Mouse (Mus musculus): ENCODE measurements around the gene Frem1. TPM values are rescaled to one million over a fixed set of nuclear protein-coding genes. Genes with fewer than 3 reads are reported as not detected.

Gene Frem1
- total RNA-seq (2022) = 1 to 10 TPM; 2.0 to 2.6 (median 2.2) TPM

DNA sequence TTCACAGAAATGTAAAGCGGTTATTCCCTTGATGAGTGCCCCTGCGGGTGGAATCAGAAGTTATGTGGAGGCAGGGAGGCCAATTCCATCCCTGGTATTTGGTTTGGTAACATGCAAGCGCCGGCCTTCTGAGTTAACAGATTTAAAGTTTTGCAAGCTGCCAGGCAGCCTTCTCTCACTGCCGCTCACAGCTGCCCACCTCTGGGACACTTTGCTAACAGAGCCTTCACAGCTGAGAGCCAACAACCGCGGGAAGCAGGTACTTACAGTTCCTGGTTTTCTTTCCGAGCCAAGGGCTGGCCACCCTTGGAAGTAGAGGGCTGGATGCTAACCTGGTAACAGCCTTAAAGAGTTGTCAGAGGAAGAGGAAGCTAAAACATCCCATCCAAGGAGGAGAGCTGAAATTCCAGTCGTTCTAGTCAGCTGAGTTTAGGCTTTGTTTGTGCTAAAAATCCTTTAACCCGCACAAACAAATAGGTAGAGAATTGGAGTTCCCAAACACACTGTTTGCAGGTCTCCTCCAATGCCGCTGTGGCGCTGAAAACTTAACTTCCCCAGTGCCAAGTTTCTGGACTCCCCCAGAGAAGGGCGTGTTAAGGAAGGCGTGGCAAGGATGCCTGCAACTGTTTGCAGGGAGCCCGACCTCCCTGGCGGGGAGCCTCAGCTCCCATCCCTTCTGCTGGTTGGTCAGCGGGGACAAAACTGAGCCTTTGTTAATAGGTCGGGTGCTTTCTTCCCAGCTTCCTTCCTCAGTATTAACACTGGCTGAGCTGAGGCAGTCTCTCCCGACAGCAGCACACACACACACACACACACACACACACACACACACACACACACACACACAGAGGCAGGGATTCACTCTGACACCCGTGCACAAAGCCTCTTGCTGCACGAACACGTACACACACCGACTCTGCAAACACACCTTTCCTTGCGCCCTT lies at the start of gene Frem1:
Gene Frem1 (minus strand): TSS at position 706 of the 944 bp plus-strand sequence.
- DNase-seq (ENCODE audit: low spot score in 2 of 2) = peak in 1 of 2 experiments; percentile 11

DNA sequence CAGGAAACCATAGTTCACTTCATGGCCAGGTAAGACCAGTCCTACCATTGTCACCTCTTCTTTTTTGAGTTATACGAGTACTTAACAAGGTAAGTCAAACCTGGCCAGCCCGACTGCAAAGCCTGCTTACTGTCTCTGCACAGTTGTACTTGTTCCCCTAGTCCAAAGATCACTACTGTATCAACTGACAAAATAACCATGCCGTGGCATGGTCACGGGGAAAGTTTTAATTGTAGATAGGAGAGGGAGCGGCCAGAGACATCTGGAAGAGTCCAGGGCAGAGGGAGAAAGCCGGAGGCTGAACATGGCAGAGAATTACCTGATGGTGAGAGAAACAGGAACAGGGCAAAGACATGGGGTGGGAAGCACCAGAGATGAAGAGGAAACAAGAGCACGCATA lies 46.9 kb upstream of the Frem1 start:
- DNase-seq (ENCODE audit: low spot score in 2 of 2) = no peak

DNA sequence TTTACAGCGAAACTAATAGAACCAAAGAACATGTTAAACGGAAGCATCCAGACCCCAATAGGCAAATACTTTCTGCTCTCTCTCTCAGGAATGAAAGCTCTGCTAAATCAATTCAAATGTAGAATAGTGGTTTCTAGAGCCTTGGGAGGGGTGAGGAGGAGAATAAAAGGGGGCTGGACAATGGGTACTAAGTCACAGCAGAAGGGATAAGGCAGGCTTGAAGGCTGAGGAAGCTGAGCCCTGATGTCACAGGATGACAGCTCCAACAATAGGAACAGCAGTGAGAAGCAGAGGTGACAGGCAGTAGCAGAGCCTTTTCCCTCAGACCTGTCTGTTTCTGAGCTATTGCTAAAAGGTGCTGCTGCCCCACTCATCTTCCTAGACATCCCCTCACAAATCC lies 41.8 kb upstream of the Frem1 start:
- no peak for DNase-seq (ENCODE audit: low spot score in 2 of 2)

DNA sequence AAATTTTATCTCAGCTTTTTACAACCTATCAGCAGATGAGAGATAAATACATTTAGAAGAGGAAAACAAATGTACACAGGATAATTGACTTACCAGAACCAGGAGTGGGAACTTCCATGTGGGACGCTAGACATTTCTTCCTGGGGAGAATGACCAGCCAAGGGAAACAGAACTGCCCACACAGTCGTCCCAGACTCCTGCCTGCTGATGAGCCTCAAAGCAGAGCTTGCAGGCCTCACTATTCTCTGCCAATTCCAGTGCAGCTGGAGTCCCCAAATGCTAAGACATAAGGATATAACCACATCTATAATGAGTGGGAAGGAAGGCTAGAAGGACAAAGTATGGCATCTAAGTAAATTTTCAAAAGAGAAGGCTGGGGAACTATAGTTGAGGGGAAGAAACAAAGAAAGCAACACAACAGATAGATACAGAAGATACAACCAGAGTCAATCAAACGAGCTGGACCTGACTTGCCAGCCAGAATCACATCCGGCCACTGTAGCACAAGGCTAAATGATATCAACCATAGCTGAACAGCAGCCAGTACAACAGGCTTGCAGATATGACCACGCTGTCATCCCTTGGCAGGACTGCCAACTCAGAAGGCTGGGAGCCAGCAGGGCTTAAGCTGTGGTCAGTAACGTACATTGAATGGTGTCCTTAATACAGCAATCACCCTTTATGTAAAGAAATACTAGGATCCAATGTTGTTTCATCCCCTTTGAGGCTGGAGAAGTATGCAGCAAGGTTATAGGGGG lies 38.7 kb upstream of the Frem1 start:
- no peak for DNase-seq (ENCODE audit: low spot score in 2 of 2)

DNA sequence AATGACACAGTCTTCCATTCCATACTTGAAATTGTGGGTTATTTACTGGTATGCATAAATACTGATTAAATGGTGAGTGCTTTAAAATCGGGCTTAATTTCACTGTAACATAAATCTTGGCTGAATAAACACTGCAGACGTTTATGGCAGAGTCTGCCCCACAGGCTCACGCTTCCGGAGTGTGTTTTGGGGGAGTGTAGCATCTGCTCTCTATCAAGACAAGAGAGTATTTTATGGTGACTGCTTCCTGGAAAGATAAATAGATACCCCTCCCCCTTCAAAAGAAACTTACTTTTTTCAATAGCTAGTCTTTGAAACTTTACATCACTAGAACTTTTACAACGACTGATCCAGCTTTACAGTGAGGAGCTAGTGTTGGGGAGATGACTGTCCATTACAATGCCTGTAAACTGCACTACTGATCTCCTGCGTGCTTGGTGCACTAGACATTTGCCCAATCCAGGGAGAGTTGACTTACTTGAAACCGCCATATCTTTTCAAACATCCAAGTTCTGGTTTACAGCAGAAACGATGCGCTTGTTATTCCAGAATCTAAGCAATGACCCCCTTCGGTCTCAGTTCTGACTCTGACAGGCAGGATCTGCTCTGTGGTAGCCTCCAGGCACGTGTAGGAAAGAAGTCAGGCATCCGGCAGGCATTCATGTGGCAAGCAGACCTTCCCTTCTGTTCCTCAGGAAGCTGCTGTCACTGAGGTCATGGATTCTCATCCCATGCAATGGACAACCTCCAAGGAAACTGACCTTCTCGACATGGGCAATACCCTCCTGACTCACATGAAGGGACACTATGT lies 28.4 kb upstream of the Frem1 start:
- DNase-seq (ENCODE audit: low spot score in 2 of 2) = no peak

DNA sequence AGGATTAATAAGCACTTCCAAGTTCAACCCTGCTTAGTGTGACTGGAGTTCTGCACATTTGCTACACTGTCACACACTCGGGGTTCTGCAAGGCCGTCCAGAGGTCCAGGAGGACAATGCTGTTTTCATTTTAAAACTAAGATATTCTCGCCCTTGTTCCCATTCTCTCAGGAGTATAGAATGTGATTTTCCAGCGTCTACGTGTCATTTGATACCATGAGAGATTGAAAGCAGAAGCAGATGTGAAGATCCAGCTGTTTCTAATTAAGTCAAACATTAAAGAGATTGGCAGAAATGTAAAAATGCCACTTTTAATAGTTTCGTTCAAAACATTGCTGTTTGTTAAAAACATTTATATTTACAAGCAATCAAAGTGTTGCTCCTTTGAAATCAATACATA lies 12.1 kb upstream of the Frem1 start:
- no peak for DNase-seq (ENCODE audit: low spot score in 2 of 2)

DNA sequence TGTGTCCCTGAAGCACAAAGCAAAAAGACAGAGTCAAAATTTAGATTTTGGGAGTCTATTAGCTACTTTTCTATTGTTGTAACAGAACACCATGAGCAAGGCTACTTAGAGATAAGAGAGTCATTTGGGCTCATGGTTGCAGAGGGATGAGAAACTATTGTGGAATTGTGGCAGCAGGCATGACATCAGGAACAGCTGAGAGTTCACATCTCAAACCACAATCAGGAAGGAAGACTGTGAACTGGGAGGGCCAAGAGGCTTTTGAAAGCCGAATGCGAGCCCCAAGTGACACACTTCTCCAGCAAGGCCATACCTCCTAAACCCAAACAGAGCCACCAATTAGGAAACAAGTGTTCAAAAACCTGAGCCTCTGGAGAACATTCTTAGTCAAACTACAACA lies 9.4 kb upstream of the Frem1 start:
- DNase-seq (ENCODE audit: low spot score in 2 of 2) = no peak

DNA sequence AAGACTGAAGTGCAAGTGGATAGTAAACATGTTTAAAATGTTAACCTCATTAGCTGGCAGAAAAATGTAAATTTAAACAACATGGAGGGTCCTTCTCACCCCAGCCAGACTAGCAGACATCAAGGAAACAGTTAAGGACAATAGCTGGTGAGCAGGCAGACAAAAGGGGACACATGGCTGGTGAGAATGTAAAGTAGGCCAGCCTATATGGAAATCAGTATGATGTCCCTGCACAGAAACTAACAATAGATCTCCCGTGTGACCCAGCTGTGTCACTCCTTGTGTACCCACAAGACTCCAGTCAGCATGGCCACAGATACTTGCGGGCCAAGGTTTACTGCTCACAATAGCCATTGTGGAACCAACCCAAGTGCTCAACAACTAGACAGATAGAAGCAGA lies 6.5 kb upstream of the Frem1 start:
- DNase-seq (ENCODE audit: low spot score in 2 of 2) = no peak

DNA sequence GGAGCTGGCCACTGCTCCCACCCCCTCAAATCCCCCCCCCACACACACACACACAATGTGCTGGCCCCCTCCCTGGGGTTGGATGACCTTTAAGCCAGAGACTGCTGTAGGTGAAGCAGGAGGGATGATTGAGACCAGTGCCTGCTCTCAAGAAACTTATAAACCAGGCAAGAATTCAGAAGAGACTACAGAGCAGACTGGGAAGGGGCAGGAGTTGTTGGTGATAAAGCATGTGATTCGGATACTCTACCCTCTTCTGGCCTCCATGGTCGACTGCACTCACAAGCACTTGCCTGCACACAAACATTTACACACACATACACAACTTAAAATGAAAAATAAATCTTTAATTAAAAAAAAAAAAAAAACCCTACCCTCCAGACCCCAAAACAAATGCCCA lies 6.0 kb upstream of the Frem1 start:
- DNase-seq (ENCODE audit: low spot score in 2 of 2) = no peak

DNA sequence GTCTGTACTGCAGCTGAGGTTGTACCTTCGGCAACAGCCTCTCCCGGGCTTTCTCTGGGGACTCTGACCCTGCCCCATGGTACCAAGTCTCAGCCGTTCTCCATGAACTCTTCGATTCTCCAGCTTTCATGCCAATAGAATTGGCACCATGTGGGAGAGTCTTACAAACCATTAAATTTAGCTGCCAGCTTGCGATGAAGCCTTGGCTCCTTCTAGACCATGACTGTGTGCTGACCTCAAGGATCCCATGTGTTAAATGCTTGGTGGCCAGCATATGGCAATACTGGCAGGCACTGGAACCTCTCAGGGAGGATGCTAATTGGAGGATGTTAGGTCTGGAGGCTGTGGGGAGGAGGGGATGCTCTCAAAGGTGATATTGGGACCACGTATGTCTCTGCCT lies 4.4 kb upstream of the Frem1 start:
- no peak for DNase-seq (ENCODE audit: low spot score in 2 of 2)

DNA sequence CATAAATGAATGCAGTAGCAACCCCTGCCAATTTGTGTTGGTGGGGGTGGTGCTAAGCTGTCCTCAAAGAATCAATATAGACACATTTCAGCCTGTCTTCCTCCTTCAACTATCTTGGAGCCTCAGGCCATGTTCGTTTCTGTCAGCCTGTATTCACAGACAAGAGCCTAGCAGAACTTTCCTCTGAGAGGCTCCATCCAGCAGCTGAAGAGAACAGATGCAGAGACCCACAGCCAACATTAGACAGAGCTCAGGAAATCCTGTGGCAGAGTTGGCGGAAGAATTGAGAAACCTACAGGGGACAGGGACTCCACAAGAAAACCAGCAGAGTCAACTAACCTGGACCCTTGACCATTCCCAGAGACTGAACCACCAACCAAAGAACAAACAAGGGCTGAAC lies 3.3 kb upstream of the Frem1 start:
- no peak for DNase-seq (ENCODE audit: low spot score in 2 of 2)

DNA sequence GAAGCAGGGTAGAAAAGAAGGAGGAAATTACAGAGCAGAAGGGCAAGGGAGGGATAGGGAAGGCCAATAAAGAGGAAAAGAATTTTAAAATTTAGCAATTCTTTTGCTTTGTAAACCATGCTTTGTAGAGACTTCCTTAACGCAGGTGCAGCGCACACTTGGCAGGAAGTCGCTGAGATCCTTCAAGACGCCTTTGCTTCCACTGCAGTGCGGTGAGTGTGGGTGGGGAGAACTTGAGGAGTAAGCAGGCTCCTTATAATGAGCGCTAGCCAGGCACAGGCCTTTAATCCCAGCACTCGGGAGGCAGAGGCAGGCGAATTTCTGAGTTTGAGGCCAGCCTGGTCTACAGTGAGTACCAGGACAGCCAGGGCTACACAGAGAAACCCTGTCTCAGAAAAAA lies 1.1 kb upstream of the Frem1 start:
- no peak for DNase-seq (ENCODE audit: low spot score in 2 of 2)

DNA sequence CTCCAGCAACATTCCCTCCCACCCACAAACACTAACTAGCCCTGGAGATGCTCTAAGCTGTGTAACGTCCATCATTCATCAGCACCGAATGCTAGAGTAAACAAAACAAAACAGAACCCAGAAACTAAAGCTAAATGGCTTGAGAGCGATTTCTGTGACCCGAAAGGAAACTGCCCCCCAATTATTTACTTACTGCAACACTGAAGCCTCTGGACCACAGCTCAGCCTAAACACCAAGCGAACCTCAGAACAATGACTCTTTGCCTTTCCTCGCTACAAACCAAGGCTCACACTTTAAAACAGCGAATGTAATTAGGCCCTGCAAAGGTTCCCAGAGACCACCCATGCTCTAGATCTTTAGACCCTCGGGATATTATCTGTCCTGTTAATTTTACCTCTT lies 963 bp downstream of the Frem1 start:
- DNase-seq (ENCODE audit: low spot score in 2 of 2) = no peak

DNA sequence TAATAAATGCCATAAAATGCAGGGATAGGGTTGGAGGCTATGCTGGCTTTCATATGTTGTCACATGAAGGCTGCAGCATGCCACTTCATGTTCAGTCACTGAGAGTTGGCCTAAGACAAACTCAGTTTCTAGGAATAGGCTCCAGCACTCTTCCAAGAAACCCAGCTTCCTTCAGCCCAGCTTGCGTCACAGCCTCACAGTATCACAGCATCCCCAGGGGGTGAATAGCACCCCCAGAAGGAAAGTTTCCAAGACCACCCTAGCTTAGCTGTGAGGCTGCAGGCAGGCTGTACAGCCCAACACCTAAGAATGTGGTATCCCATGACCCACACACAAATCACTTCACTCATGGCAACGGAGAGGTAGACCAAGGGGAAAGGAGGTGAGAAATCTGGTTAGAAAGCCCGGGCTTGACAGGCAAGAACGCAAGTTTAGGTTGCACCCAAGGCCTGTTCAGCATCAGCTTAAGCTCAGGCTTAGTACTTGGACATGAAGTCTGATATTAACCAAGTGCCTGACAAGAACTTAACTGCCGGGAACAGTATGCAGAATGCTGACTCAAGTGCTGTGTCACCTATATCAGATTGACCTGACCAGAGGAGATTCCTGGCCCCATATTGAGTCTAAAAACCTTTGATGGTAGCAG lies 1.9 kb downstream of the Frem1 start:
- DNase-seq (ENCODE audit: low spot score in 2 of 2) = no peak

DNA sequence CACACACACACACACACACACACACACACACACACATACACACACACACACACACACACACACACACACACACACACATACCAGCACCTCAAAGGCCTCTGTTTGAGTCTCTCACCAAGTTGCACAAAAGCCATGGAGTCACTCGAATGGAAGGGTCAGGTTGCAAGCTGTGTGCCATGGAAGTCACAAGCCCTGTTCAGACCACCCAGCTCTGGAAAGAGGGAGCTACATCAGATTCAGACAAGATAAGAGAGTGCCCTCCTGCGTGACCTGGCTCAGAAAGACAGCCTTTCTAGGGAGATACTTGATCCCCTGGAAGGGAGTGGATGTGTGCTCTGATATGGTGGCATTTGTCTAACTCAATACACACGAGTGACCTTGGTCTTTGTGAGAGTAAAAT lies 2.9 kb downstream of the Frem1 start:
- no peak for DNase-seq (ENCODE audit: low spot score in 2 of 2)

DNA sequence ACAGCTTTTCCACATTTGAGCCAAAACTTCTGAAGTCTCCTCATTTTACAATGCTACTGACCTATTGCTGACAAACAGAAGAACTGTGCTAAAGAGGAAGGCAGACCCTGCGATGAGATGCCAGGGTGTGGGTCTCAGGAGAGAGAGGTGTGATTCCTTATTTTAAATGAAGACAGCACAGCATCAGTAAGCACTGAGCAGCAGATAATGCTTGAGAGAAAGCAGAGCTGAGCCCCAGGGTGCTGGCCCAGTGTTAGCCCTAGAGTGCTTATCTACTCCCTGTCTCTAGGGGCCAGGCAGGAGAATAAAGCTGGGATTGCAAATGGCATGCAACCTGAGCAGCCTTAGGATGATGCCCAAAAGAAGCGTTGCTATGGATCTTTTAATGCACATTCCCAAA lies 3.6 kb downstream of the Frem1 start:
- DNase-seq (ENCODE audit: low spot score in 2 of 2) = no peak

DNA sequence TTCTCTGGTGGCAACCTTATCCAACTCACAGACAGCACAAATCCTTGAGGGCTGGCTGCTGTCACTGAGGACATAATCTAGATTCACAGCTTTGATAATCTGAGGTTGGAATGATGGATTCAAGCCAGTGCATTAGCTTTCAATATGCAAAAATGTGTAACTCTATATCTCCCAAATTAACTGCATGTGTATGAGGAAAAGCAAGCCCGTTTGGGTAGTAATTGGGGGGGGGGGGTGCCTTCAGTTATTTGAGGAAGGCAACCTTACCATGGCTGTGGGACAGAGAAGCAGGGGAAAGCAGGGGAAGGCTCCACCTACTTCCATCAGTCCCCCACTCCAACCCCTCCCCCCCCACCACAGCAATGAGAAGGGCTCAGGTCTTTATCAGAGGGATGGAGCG lies 5.3 kb downstream of the Frem1 start:
- no peak for DNase-seq (ENCODE audit: low spot score in 2 of 2)

DNA sequence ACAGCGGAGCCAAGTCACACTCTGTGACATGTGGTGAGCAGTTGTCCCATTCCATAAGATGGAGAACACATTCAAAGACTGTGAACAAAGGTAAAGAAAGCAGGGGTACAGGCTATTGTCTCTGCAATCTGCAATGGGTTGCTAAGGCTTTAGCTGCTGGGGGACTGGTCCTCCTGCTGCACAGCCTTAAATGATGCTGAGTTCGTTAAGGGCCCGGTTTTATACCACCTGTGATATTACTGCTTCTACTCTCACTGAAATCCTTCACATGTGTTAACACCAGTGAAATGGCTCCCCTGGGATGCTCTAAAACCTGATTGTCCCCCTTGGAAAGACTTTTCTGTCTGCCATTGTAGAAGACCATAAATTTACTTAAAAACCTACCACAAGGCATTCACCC lies 6.1 kb downstream of the Frem1 start:
- DNase-seq (ENCODE audit: low spot score in 2 of 2) = no peak

DNA sequence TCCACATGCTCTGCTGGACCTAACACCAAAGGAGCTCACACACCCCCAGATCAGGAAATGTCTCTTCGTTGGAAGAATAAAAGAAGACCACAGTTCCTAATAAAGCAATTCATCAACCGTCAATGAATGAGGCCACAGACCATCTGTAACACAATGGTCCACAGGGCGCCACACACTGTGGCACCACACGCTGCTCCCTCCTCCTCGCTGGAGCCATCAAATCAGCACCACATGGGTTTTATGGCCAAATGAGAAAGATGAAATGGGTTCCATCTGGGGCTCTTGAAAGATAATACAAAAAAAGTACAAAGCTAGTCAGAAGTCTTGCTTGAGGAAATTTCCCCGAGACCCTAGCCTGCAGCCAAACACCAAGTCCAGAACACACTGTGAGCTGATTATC lies 6.9 kb downstream of the Frem1 start:
- DNase-seq (ENCODE audit: low spot score in 2 of 2) = no peak

DNA sequence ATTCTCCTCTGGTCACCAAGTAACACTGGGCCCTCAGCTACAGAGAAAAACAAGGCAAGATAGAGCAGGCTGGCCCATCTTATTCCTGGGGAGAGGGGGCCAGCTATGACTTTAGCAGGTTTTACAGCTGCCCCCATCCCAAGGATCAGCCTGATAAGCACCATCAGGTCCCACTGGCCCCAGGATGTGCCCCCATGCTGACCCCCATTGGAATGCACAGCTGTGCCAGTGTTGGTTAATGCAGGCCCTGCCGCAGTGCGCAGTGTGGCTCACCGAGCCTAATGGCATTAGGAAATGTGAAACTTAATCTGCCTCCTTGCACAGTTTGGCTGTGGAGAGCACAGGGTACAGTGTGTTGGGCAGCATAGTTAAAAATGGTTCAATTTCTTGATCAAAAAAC lies 11.4 kb downstream of the Frem1 start:
- no peak for DNase-seq (ENCODE audit: low spot score in 2 of 2)

DNA sequence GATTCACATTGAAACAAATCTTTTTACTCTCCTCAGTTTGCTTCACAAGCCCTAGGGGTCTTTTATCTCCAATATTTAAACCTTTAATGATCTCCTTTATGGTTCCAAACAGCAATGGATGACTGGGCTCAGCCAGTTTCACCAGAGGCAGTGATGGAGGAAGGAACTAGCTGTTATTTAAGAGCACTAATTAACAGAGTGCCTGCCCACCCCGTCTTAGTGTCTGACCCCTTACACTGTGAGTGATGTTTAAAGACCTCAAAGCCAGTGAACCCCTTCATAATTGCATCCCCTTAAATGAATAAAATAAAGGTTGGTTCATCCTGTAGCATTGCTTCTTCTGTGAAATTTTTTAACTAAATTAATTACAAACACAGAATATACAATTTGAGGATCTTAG lies 19.4 kb downstream of the Frem1 start:
- no peak for DNase-seq (ENCODE audit: low spot score in 2 of 2)
